Mouse (Mus musculus): ENCODE measurements around the gene 1500015O10Rik. TPM values are rescaled to one million over a fixed set of nuclear protein-coding genes. Genes with fewer than 3 reads are reported as not detected.

The 1500015O10Rik gene
- polyA plus RNA-seq, 1 experiment from 2014 or later: 25.1 TPM

GRCm38 (mm10) chr1:43714841-43715240, 15.6 kb upstream of the 1500015O10Rik start:
- TF ChIP-seq CTCF (IDR thresholded peaks at IDR 0.05; ENCODE audit: low read depth): no peak
- no peaks in the 10 kb centered on the region for H3K27me3 ChIP-seq (ENCODE audit: insufficient read depth, low read length)
- no peaks in the 10 kb centered on the region for H3K4me1 ChIP-seq (replicated peaks; ENCODE audit: insufficient read depth, low read length)
- no peak overlapping the region for H3K4me2 ChIP-seq (ENCODE audit: low read length)
- WGBS: 64% methylated on average over 2 of the region's 2 CpGs
- no peaks in the 10 kb centered on the region for H3K9me3 ChIP-seq (replicated peaks; ENCODE audit: low read length)
- ATAC-seq (replicated peaks; ENCODE audit: low FRiP score, low read depth) (no peak), DNase-seq (ENCODE audit: low spot score) (peak; percentile 82)
- H3K36me3 ChIP-seq (ENCODE audit: insufficient read depth, low read length): no peaks in the 10 kb centered on the region
- no peak overlapping the region for H3K9ac ChIP-seq (ENCODE audit: low read depth, low read length)
- H3K4me3 ChIP-seq (replicated peaks; ENCODE audit: low read depth, low read length): no peak overlapping the region
- no peak overlapping the region for H3K27ac ChIP-seq

GRCm38 (mm10) chr1:43717967-43718366, 12.4 kb upstream of the 1500015O10Rik start:
- no peaks in the 10 kb centered on the region for H3K9me3 ChIP-seq (replicated peaks; ENCODE audit: low read length)
- no peaks in the 10 kb centered on the region for H3K4me1 ChIP-seq (replicated peaks; ENCODE audit: insufficient read depth, low read length)
- no peaks in the 10 kb centered on the region for H3K27me3 ChIP-seq (ENCODE audit: insufficient read depth, low read length)
- no peak overlapping the region for H3K9ac ChIP-seq (ENCODE audit: low read depth, low read length)
- WGBS: 69% methylated on average over 7 of the region's 7 CpGs
- no peak overlapping the region for H3K27ac ChIP-seq
- H3K4me3 ChIP-seq (replicated peaks; ENCODE audit: low read depth, low read length): no peak overlapping the region
- DNase-seq (ENCODE audit: low spot score) (no peak), ATAC-seq (replicated peaks; ENCODE audit: low FRiP score, low read depth) (no peak)
- no peak overlapping the region for H3K4me2 ChIP-seq (ENCODE audit: low read length)
- TF ChIP-seq CTCF (IDR thresholded peaks at IDR 0.05; ENCODE audit: low read depth): no peak
- no peaks in the 10 kb centered on the region for H3K36me3 ChIP-seq (ENCODE audit: insufficient read depth, low read length)

DNA sequence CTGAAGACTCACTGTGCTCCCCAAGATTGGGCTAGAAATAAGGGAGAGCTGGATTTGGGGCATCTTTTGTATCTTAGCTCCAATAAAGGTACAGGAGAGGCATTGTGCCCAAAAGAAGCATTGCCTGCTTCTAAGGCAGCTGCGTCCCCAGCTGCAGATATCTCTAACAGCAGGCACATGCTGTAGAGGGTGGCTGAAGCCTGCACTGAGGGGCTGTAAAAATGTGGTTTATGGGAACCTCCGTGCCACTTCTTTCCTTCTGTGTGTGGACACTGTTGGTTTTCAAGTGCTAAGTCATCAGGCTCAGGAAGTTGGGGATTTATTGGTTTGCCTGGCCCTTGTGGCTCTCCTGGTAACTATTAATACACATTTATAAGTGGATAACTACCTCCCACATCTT, 11.6 kb upstream of the 1500015O10Rik start:
- Histone ChIP-seq H3K9me3 (replicated peaks; ENCODE audit: low read length) (no peaks in the 10 kb centered on the region), H3K27ac (no peak overlapping the region), H3K9ac (ENCODE audit: low read depth, low read length) (no peak overlapping the region), H3K4me2 (ENCODE audit: low read length) (no peak overlapping the region), H3K36me3 (ENCODE audit: insufficient read depth, low read length) (no peaks in the 10 kb centered on the region), H3K4me3 (replicated peaks; ENCODE audit: low read depth, low read length) (no peak overlapping the region), H3K27me3 (ENCODE audit: insufficient read depth, low read length) (no peaks in the 10 kb centered on the region), H3K4me1 (replicated peaks; ENCODE audit: insufficient read depth, low read length) (no peaks in the 10 kb centered on the region)
- DNase-seq (ENCODE audit: low spot score) (no peak), ATAC-seq (replicated peaks; ENCODE audit: low FRiP score, low read depth) (no peak)
- TF ChIP-seq CTCF (IDR thresholded peaks at IDR 0.05; ENCODE audit: low read depth): no peak
- WGBS: 35% methylated on average over 2 of the region's 2 CpGs

DNA sequence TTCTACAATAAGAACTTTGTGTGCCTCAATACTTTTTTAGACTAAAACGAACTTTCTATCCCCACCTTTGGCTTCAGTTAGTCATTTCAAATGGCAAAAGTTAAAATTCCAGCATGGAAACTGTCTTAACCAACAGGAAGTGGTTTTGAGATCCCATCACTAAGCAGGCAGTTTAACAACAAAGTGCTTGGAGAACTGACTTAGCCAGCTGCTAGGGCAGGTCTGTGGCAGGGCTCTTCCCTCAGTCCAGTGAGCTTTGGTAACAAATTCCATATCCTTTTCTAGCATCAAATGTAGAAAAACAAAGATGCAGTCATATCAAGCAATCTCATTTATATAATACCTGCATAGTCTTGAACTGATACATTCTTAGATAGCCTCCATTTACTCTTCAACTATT, 7.9 kb upstream of the 1500015O10Rik start:
- no peak for TF ChIP-seq CTCF (IDR thresholded peaks at IDR 0.05; ENCODE audit: low read depth)
- ATAC-seq (replicated peaks; ENCODE audit: low FRiP score, low read depth): no peak
- H3K9ac ChIP-seq (ENCODE audit: low read depth, low read length): no peak overlapping the region
- H3K27me3 ChIP-seq (ENCODE audit: insufficient read depth, low read length): no peaks in the 10 kb centered on the region
- H3K4me2 ChIP-seq (ENCODE audit: low read length): no peak overlapping the region
- H3K4me3 ChIP-seq (replicated peaks; ENCODE audit: low read depth, low read length): no peak overlapping the region
- no peak for DNase-seq (ENCODE audit: low spot score)
- H3K9me3 ChIP-seq (replicated peaks; ENCODE audit: low read length): no peaks in the 10 kb centered on the region
- no peaks in the 10 kb centered on the region for H3K4me1 ChIP-seq (replicated peaks; ENCODE audit: insufficient read depth, low read length)
- 63% methylated on average over 1 of the region's 1 CpGs for WGBS
- no peak overlapping the region for H3K27ac ChIP-seq
- H3K36me3 ChIP-seq (ENCODE audit: insufficient read depth, low read length): no peaks in the 10 kb centered on the region

DNA sequence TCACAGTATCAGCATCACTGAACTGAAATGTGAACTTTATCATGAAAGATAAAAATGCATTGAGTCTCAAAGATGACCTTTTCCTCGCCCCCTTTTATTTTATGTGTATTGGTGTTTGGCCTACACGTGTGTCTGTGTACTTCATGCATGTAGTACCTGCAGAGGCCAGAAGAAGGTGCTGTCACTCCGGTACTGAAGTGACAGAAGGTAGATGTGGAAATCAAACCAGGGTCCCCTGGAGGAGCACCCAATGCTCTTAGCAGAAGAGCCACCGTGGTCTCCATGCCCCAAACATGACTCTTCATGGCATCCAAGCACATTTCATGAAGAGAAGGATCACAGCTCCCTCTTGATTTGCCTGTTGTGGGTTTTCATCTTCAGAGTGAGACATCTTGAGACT, 1.7 kb downstream of the 1500015O10Rik start:
- H3K27ac ChIP-seq: no peak overlapping the region
- no peaks in the 10 kb centered on the region for H3K27me3 ChIP-seq (ENCODE audit: insufficient read depth, low read length)
- no peak overlapping the region for H3K4me3 ChIP-seq (replicated peaks; ENCODE audit: low read depth, low read length)
- no peaks in the 10 kb centered on the region for H3K36me3 ChIP-seq (ENCODE audit: insufficient read depth, low read length)
- ATAC-seq (replicated peaks; ENCODE audit: low FRiP score, low read depth) (no peak), DNase-seq (ENCODE audit: low spot score) (no peak)
- H3K4me1 ChIP-seq (replicated peaks; ENCODE audit: insufficient read depth, low read length): 0 out of 2 replicates have a peak, but pooled peaks cover 5% of the 10 kb centered on the region
- H3K9ac ChIP-seq (ENCODE audit: low read depth, low read length): no peak overlapping the region
- peak; percentile 25; the same call in 1 of the 2 replicates for TF ChIP-seq CTCF (IDR thresholded peaks at IDR 0.05; ENCODE audit: low read depth)
- no peak overlapping the region for H3K4me2 ChIP-seq (ENCODE audit: low read length)
- no peaks in the 10 kb centered on the region for H3K9me3 ChIP-seq (replicated peaks; ENCODE audit: low read length)
- 87% methylated on average over 4 of the region's 4 CpGs for WGBS

DNA sequence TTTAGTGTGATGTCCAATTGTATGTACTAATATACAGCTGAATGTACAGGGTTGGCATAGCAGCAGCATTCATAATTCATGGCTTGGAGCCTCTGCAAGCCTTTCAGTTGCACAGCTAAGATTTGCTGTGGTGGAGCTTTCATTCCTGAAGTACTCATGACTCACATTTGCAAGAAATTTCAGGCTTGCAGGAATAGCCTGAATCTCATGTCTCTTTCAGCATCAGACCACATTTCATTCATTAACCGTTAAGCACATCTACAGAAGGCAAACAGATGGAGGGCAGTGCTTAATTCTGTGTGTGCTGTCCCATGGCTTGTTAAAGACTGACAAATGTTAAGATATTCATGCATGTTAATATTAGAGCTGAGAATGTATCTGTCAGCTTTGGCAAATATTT, 2.3 kb downstream of the 1500015O10Rik start:
- H3K4me2 ChIP-seq (ENCODE audit: low read length): no peak overlapping the region
- no peak for ATAC-seq (replicated peaks; ENCODE audit: low FRiP score, low read depth)
- 89% methylated on average over 1 of the region's 1 CpGs for WGBS
- DNase-seq (ENCODE audit: low spot score): no peak
- no peak overlapping the region for H3K4me3 ChIP-seq (replicated peaks; ENCODE audit: low read depth, low read length)
- no peaks in the 10 kb centered on the region for H3K27me3 ChIP-seq (ENCODE audit: insufficient read depth, low read length)
- H3K4me1 ChIP-seq (replicated peaks; ENCODE audit: insufficient read depth, low read length): 0 out of 2 replicates have a peak, but pooled peaks cover 5% of the 10 kb centered on the region
- no peak overlapping the region for H3K9ac ChIP-seq (ENCODE audit: low read depth, low read length)
- H3K36me3 ChIP-seq (ENCODE audit: insufficient read depth, low read length): no peaks in the 10 kb centered on the region
- no peak for TF ChIP-seq CTCF (IDR thresholded peaks at IDR 0.05; ENCODE audit: low read depth)
- H3K27ac ChIP-seq: no peak overlapping the region
- H3K9me3 ChIP-seq (replicated peaks; ENCODE audit: low read length): no peaks in the 10 kb centered on the region

All from kidney, postnatal 0 days (tissue).